Mouse (Mus musculus) intestine, postnatal 0 days (tissue): ENCODE results near the gene Ephb6. TPM values are rescaled to one million over a fixed set of nuclear protein-coding genes. Genes with fewer than 3 reads are reported as not detected.

Experiments used
- ATAC-seq: fragments of 200-750 bp; cut with Nextera tagmentation; 2 replicates; pipeline ENCODE4 v1.8.0; 2017; ENCODE audit warnings: mild to moderate bottlenecking, moderate TSS enrichment, moderate library complexity
- H3K27ac ChIP-seq: fragments of 300-500 bp; sonication (generic); 2 replicates; pipeline ENCODE4 v1.5.1; 2014; ENCODE audit warnings: mild to moderate bottlenecking, low read depth, low read length, moderate library complexity
- H3K27me3 ChIP-seq: fragments of 300-500 bp; sonication (generic); replicated peaks from 2 replicates; pipeline ENCODE4 v1.6.1; 2014; ENCODE audit warnings: low read length, mixed read lengths; ENCODE audit not compliant: control insufficient read depth, insufficient read depth
- H3K36me3 ChIP-seq: fragments of 300-500 bp; sonication (generic); 2 replicates; pipeline ENCODE4 v1.6.1; 2014; ENCODE audit warnings: mild to moderate bottlenecking, moderate library complexity; ENCODE audit not compliant: control insufficient read depth, insufficient read depth
- H3K4me1 ChIP-seq: fragments of 300-500 bp; sonication (generic); replicated peaks from 2 replicates; pipeline ENCODE4 v1.6.1; 2014; ENCODE audit warnings: antibody characterized with exemption, low read length, mixed read lengths; ENCODE audit not compliant: control insufficient read depth, insufficient read depth
- H3K4me2 ChIP-seq: fragments of 300-500 bp; sonication (generic); replicated peaks from 2 replicates; pipeline ENCODE4 v1.6.1; 2014; ENCODE audit warnings: low read depth, mild to moderate bottlenecking, moderate library complexity
- H3K4me3 ChIP-seq: fragments of 300-500 bp; sonication (generic); 2 replicates; pipeline ENCODE4 v1.5.1; 2014; ENCODE audit warnings: low read depth, low read length
- H3K9ac ChIP-seq: fragments of 300-500 bp; sonication (generic); 2 replicates; pipeline ENCODE4 v1.6.1; 2014; ENCODE audit warnings: mild to moderate bottlenecking, low read depth, low read length
- H3K9me3 ChIP-seq: fragments of 300-500 bp; sonication (generic); 2 replicates; pipeline ENCODE4 v1.6.1; 2016; ENCODE audit warnings: mixed run types; ENCODE audit not compliant: control insufficient read depth
- CTCF ChIP-seq: sonication (generic); IDR thresholded peaks from 2 replicates; pipeline ENCODE4 v1.5.1; 2016; ENCODE audit warnings: low read depth, mild to moderate bottlenecking, control low read depth, antibody characterized with exemption, moderate library complexity
- WGBS: fragments of 180-500 bp; shearing (Covaris S2); extraction: QIAGEN DNeasy Blood & Tissue Kit; methylation state at CpG from one replicate; pipeline ENCODE4 v1.1.7; 2014; 5-methylcytosine and 5-hydroxymethylcytosine counted together
- polyA plus RNA-seq: library from polyadenylated mRNA; unstranded; fragments of >200 nt; fragmentation: Nextera tagmentation; extraction: Ambion mirVana; gene quantifications from 2 replicates; pipeline ENCODE4 v1.2.1, GENCODE M21; 2015

The Ephb6 gene
- polyA plus RNA-seq, 1 experiment from 2014 or later: 2.7 TPM

DNA sequence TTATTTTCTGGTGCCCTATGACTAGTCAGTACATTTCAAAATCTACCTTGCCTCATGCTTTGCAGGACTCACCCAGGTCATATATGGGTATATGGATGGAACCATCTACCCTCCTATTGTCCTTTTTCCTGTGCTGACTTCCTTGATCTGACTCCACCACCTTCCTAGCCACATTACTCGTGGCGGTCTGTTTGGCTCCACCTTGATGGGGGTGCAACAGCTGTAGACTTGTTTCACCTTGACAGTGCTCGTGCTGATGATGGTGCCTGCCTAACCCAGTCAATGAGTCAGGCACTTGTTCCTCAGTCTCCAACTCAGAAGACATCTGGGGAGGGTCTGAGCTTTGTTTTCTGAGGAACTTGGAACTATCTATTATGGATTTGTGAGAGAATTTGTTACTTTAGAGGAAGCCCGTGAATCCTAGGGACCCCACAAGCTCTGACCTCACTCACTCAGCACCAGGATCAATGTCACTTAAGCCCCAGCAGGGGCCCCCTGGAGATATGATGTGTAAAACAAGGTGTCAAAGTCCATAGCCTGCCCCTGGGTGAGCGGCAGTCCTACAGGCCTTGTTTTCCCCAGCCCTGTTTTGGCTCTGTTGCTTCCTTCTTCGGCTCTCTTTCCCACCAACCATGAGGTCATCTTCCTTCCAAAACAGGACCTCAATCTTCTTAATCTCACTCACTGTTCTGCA lies 36.0 kb downstream of the Ephb6 start:
- no peaks in the 10 kb centered on the region for H3K27me3 ChIP-seq
- H3K4me3 ChIP-seq: peak overlapping the region; percentile 30
- peak; percentile 10; the same call in 1 of the 2 replicates for TF ChIP-seq CTCF
- no peaks in the 10 kb centered on the region for H3K9me3 ChIP-seq
- 36% methylated on average over 6 of the region's 6 CpGs for WGBS
- ATAC-seq: peak; percentile 97
- H3K36me3 ChIP-seq: no peaks in the 10 kb centered on the region
- 0 out of 2 replicates have a peak overlapping the region, but pooled peaks have one; percentile 24 for H3K9ac ChIP-seq
- 0 out of 2 replicates have a peak, but pooled peaks cover 4% of the 10 kb centered on the region for H3K4me1 ChIP-seq
- peak overlapping the region; percentile 69 for H3K27ac ChIP-seq
- peak overlapping the region; percentile 56 for H3K4me2 ChIP-seq

DNA sequence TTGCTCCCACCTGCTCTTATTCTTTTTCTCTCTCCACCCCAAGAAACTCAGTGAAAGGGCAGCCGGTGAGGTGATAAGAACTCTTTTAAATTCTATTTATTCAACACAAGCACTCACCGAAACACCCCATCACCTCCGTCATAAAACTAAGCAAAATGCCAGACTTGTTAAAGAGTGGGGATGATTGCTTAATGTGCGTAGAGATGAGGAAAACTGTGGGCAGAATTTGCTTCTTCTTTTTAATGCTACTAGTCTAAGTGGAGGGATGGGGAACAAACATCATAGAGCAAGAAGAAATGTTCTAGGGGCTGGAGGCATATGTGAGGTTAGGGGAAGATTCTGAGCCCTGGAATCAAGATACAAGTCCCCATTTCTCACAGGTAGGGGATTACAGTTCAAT lies 37.5 kb downstream of the Ephb6 start:
- no peak for ATAC-seq

DNA sequence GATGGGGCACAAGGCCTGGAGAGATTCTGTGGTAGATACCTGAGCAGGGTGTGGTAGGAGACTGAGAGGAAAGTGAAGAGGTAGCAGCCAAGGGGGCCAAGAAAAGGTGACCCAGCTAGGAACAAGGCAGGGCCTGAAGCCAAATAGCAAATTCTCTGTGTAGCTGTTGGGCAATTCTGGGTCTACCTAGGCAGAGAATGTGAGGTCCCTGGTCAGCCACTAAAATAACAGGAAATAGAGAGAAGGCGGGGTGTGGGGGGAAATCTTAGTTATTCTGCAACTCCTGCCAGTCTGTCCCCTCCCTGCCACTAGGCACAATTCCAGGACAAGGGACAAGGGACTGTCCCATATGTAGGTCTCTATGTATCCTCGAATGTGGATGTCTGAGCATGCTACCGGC lies 37.9 kb downstream of the Ephb6 start:
- H3K4me3 ChIP-seq: 0 out of 2 replicates have a peak overlapping the region, but pooled peaks have one; percentile 30
- no peaks in the 10 kb centered on the region for H3K27me3 ChIP-seq
- no peak overlapping the region for H3K9ac ChIP-seq
- peak overlapping the region; percentile 56 for H3K4me2 ChIP-seq
- no peak for TF ChIP-seq CTCF
- H3K27ac ChIP-seq: no peak overlapping the region
- 0 out of 2 replicates have a peak, but pooled peaks cover 4% of the 10 kb centered on the region for H3K4me1 ChIP-seq
- H3K9me3 ChIP-seq: no peaks in the 10 kb centered on the region
- H3K36me3 ChIP-seq: no peaks in the 10 kb centered on the region
- 65% methylated on average over 3 of the region's 3 CpGs for WGBS
- ATAC-seq: 0 out of 2 replicates have a peak, but pooled peaks have one; percentile 9

More for the DNA sequence above, 37.5 kb downstream of the Ephb6 start:
- peak overlapping the region; percentile 56 for H3K4me2 ChIP-seq
- 0 out of 2 replicates have a peak, but pooled peaks cover 4% of the 10 kb centered on the region for H3K4me1 ChIP-seq
- no peaks in the 10 kb centered on the region for H3K9me3 ChIP-seq
- whole genome bisulfite sequencing: 53% methylated on average over 4 of the region's 4 CpGs
- no peak overlapping the region for H3K9ac ChIP-seq
- TF ChIP-seq CTCF: no peak
- peak overlapping the region; percentile 30; the same call in 1 of the 2 replicates for H3K4me3 ChIP-seq
- H3K27ac ChIP-seq: no peak overlapping the region
- no peaks in the 10 kb centered on the region for H3K36me3 ChIP-seq
- no peaks in the 10 kb centered on the region for H3K27me3 ChIP-seq

DNA sequence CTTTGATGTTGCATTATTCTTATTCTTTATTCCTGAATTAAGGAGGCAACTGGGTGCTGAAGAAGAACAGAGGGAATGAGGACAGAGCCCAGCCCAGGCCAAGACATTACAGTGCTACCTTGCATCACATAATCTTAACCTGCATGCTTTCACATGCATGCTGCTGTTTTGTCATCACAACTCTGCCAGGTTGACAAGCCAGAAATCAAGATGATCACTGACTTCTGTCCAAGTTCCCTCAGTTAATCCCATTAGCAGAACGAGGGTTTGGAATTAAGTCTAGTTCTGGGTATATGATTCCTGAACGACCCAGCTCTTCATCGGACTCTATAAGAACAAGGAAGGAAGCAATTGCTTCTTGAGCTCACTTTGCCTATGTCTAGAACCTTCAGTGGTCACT lies 40.9 kb downstream of the Ephb6 start:
- TF ChIP-seq CTCF: no peak
- 85% methylated on average over 3 of the region's 3 CpGs for WGBS
- no peak overlapping the region for H3K27ac ChIP-seq
- no peak overlapping the region for H3K4me2 ChIP-seq
- no peak overlapping the region for H3K4me3 ChIP-seq
- H3K36me3 ChIP-seq: no peaks in the 10 kb centered on the region
- ATAC-seq: no peak
- no peak overlapping the region for H3K9ac ChIP-seq
- no peaks in the 10 kb centered on the region for H3K27me3 ChIP-seq
- no peaks in the 10 kb centered on the region for H3K9me3 ChIP-seq
- no peaks in the 10 kb centered on the region for H3K4me1 ChIP-seq

DNA sequence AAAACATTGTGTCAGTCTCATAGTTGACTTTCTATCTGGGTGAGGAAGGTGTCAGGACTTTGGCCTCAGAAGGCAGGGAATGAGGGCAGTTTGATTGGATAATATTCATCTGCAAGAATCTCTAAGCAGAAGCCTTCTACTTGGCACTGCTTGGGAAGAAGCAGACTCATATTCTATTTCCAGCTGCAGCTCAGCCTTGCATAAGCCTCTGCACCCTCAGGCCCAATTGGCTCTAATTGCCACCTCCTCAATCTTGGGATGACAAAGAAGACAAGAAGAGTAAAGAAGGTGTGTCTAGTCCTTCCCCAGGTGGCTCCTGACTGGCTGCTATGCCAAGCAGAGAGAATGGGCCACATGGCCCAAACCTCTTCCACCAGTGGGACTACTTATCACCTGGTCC lies 41.4 kb downstream of the Ephb6 start:
- no peaks in the 10 kb centered on the region for H3K36me3 ChIP-seq
- no peaks in the 10 kb centered on the region for H3K4me1 ChIP-seq
- H3K9me3 ChIP-seq: no peaks in the 10 kb centered on the region
- no peak for TF ChIP-seq CTCF
- no peak overlapping the region for H3K9ac ChIP-seq
- ATAC-seq: no peak
- no peak overlapping the region for H3K4me2 ChIP-seq
- no peaks in the 10 kb centered on the region for H3K27me3 ChIP-seq
- H3K27ac ChIP-seq: no peak overlapping the region
- no peak overlapping the region for H3K4me3 ChIP-seq

DNA sequence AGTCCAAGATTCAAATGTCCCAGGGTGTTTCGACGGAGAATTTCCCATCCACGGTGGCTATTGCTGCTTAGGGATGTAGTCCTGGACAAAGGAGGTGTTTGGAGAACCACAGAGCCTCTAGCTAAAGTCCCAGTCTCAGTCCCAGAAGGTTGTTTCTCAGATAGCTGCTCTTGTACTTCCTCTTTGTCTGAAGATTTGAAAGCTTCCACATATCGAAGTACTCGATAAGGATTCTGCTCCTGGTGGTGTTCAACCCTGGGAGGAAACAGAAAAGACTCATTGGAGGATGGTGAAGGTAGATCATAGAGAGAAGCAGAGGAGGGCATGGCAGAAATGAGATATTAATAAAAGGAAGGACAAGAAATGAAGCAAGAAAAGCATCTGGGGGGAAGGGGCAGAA lies 47.9 kb downstream of the Ephb6 start:
- H3K4me1 ChIP-seq: no peaks in the 10 kb centered on the region
- 92% methylated on average over 5 of the region's 5 CpGs for WGBS
- no peak overlapping the region for H3K4me3 ChIP-seq
- no peak for TF ChIP-seq CTCF
- no peaks in the 10 kb centered on the region for H3K27me3 ChIP-seq
- H3K36me3 ChIP-seq: no peaks in the 10 kb centered on the region
- no peak overlapping the region for H3K27ac ChIP-seq
- no peak overlapping the region for H3K4me2 ChIP-seq
- ATAC-seq: no peak
- no peaks in the 10 kb centered on the region for H3K9me3 ChIP-seq
- no peak overlapping the region for H3K9ac ChIP-seq
